Mouse (Mus musculus) forebrain, postnatal 0 days (tissue): ENCODE data around the gene Gm17124. TPM values are rescaled to one million over a fixed set of nuclear protein-coding genes. Genes with fewer than 3 reads are reported as not detected.
"Not testable (repeated sequence)": the region's sequence is repeated elsewhere in the genome, so short reads cannot be mapped to it uniquely, and the experiment has no call there.

ENCODE experiments used
- ATAC-seq: fragments of 200-750 bp; cut with Nextera tagmentation; 2 replicates; pipeline ENCODE4 v1.8.0; 2017; ENCODE audit warnings: mild to moderate bottlenecking, moderate library complexity
- DNase-seq: peaks from one replicate; pipeline ENCODE4 v3.0.0-alpha.2; 2015
- H3K27ac ChIP-seq: fragments of 300-500 bp; sonication (generic); 2 replicates; pipeline ENCODE4 v1.5.1; 2014; ENCODE audit warnings: low read depth, mild to moderate bottlenecking, antibody characterized with exemption, low read length, moderate library complexity, mixed read lengths
- H3K27me3 ChIP-seq: fragments of 300-500 bp; sonication (generic); 2 replicates; pipeline ENCODE4 v1.6.1; 2014; ENCODE audit warnings: mild to moderate bottlenecking, low read length, mixed read lengths; ENCODE audit not compliant: insufficient read depth
- H3K36me3 ChIP-seq: fragments of 300-500 bp; sonication (generic); 2 replicates; pipeline ENCODE4 v1.6.1; 2014; ENCODE audit warnings: mild to moderate bottlenecking, moderate library complexity; ENCODE audit not compliant: insufficient read depth
- H3K4me1 ChIP-seq: fragments of 300-500 bp; sonication (generic); 2 replicates; pipeline ENCODE4 v1.6.1; 2014; ENCODE audit warnings: antibody characterized with exemption; ENCODE audit not compliant: insufficient read depth
- H3K4me2 ChIP-seq: fragments of 300-500 bp; sonication (generic); 2 replicates; pipeline ENCODE4 v1.6.1; 2014; ENCODE audit warnings: low read depth, mild to moderate bottlenecking, moderate library complexity
- H3K4me3 ChIP-seq: fragments of 300-500 bp; sonication (generic); 2 replicates; pipeline ENCODE4 v1.5.1; 2014; ENCODE audit warnings: low read depth, low read length, mixed read lengths
- H3K9ac ChIP-seq: fragments of 300-500 bp; sonication (generic); 2 replicates; pipeline ENCODE4 v1.6.1; 2014; ENCODE audit warnings: mild to moderate bottlenecking
- H3K9me3 ChIP-seq: fragments of 300-500 bp; sonication (generic); 2 replicates; pipeline ENCODE4 v1.6.1; 2016; ENCODE audit warnings: low read length
- WGBS: fragments of 180-500 bp; shearing (Covaris S2); extraction: QIAGEN DNeasy Blood & Tissue Kit; methylation state at CpG from one replicate; pipeline ENCODE4 v1.1.7; 2014; 5-methylcytosine and 5-hydroxymethylcytosine counted together
- microRNA-seq, 2 experiments: library from miRNA; unstranded; fragments of <30 nt; microRNA quantifications; one replicate each; pipeline ENCODE4; 2016
- polyA plus RNA-seq: library from polyadenylated mRNA; unstranded; fragments of >200 nt; fragmentation: Nextera tagmentation; extraction: Ambion mirVana; gene quantifications from 2 replicates; pipeline ENCODE4 v1.2.1, GENCODE M21; 2015
- total RNA-seq: library from RNA; depleted of rRNA; stranded (reverse); fragments of >200 nt; gene quantifications from 2 replicates; pipeline ENCODE4 v1.2.3, GENCODE M21; 2014; rRNA removed

Gene Gm17124
- total RNA-seq (not detected in 2 replicates), polyA plus RNA-seq (not detected in 2 replicates)

DNA sequence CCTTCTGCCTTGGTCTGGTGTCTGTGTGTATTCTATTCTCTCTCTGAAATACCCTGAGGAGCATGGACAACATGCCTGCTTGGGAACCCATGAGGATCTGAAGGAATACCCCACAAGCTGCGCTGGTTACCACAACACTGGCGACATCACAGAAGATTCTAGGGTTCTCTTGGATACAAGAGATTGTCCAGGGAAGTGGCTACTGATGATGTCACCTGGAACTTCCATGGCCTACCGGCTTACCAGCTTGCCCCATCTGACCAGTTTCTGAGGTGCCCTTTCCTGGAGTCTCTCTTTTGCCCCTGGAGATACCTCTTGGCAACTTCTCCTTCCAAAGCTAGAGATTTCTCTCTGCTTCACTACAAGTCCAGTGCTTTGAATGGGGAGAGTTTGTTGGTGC is at the start of gene Gm17124:
Gene Gm17124 (minus strand): TSS at position 101 of the 400 bp plus-strand sequence.
- not testable (repeated sequence) for H3K27ac ChIP-seq, DNase-seq, H3K4me1 ChIP-seq, H3K4me2 ChIP-seq, H3K27me3 ChIP-seq, H3K36me3 ChIP-seq, H3K9me3 ChIP-seq, ATAC-seq, H3K4me3 ChIP-seq, H3K9ac ChIP-seq
- no CpG with 5 or more reads among the region's 3 CpGs for WGBS

DNA sequence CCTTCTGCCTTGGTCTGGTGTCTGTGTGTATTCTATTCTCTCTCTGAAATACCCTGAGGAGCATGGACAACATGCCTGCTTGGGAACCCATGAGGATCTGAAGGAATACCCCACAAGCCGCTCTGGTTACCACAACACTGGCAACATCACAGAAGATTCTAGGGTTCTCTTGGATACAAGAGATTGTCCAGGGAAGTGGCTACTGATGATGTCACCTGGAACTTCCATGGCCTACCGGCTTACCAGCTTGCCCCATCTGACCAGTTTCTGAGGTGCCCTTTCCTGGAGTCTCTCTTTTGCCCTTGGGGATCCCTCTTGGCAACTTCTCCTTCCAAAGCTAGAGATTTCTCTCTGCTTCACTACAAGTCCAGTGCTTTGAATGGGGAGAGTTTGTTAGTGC is 42.1 kb upstream of the Gm17124 start, which contains the start of gene Gm3633:
Gene Gm3633 (minus strand): TSS at position 101 of the 400 bp plus-strand sequence.
- H3K9ac ChIP-seq, ATAC-seq, H3K9me3 ChIP-seq, H3K36me3 ChIP-seq, H3K4me2 ChIP-seq, H3K4me1 ChIP-seq, H3K4me3 ChIP-seq, H3K27me3 ChIP-seq, H3K27ac ChIP-seq, DNase-seq: not testable (repeated sequence)
- WGBS, result no CpG with 5 or more reads among the region's 2 CpGs

Small RNA genes within 50 kb of the gene (microRNA-seq; reads per million reads assigned to microRNA genes)
- gene Gm23620 (0 reads per million in 2 experiments), gene Gm25228 (0 reads per million in 2 experiments)

Other genes with a start within 250 kb of the Gm17124 start
- gene Gm8005, start 160.2 kb downstream of the Gm17124 start, total RNA-seq, result not detected in 2 replicates
- not detected in 2 replicates for gene Gm8005, start 160.2 kb downstream of the Gm17124 start, polyA plus RNA-seq
- gene Gm8011, start 136.0 kb downstream of the Gm17124 start, total RNA-seq, result not detected in 2 replicates
- gene Gm8011, start 136.0 kb downstream of the Gm17124 start, polyA plus RNA-seq, result not detected in 2 replicates
- not detected in 2 replicates for gene Gm8020, start 97.5 kb downstream of the Gm17124 start, total RNA-seq
- gene Gm8020, start 97.5 kb downstream of the Gm17124 start, polyA plus RNA-seq, result not detected in 2 replicates
- gene Gm8024, start 75.6 kb downstream of the Gm17124 start, total RNA-seq, result not detected in 2 replicates
- gene Gm8024, start 75.6 kb downstream of the Gm17124 start, polyA plus RNA-seq, result not detected in 2 replicates
- gene Gm3633, start 42.0 kb upstream of the Gm17124 start, total RNA-seq, result not detected in 2 replicates
- not detected in 2 replicates for gene Gm3633, start 42.0 kb upstream of the Gm17124 start, polyA plus RNA-seq
- gene Gm10378, start 56.1 kb upstream of the Gm17124 start, total RNA-seq, result not detected in 2 replicates
- gene Gm10378, start 56.1 kb upstream of the Gm17124 start, polyA plus RNA-seq, result not detected in 2 replicates
- not detected in 2 replicates for gene Gm3015, start 168.9 kb upstream of the Gm17124 start, total RNA-seq
- not detected in 2 replicates for gene Gm3015, start 168.9 kb upstream of the Gm17124 start, polyA plus RNA-seq
- not detected in 2 replicates for gene Gm10377, start 198.1 kb upstream of the Gm17124 start, total RNA-seq
- not detected in 2 replicates for gene Gm10377, start 198.1 kb upstream of the Gm17124 start, polyA plus RNA-seq